Mouse (Mus musculus) forebrain, embryonic 15.5 days (tissue): ENCODE data around the gene Ormdl1. TPM values are rescaled to one million over a fixed set of nuclear protein-coding genes. Genes with fewer than 3 reads are reported as not detected.
A peak's percentile ranks its signal among the peaks of the same experiment; 100 is the strongest.
"Not testable (repeated sequence)": the region's sequence is repeated elsewhere in the genome, so short reads cannot be mapped to it uniquely, and the experiment has no call there.

Experiments used
- ATAC-seq: fragments of 200-750 bp; cut with Nextera tagmentation; replicated peaks from 2 replicates; pipeline ENCODE4 v1.8.0; 2017; ENCODE audit warnings: mild to moderate bottlenecking, moderate TSS enrichment, moderate library complexity
- H3K27ac ChIP-seq: fragments of 300-500 bp; sonication (generic); replicated peaks from 2 replicates; pipeline ENCODE4 v1.5.1; 2015; ENCODE audit warnings: mild to moderate bottlenecking, inconsistent platforms
- H3K27me3 ChIP-seq: fragments of 300-500 bp; sonication (generic); 2 replicates; pipeline ENCODE4 v1.6.1; 2015; ENCODE audit warnings: inconsistent platforms
- H3K36me3 ChIP-seq: fragments of 300-500 bp; sonication (generic); 2 replicates; pipeline ENCODE4 v1.6.1; 2015; ENCODE audit warnings: mild to moderate bottlenecking, inconsistent platforms
- H3K4me1 ChIP-seq: fragments of 300-500 bp; sonication (generic); 2 replicates; pipeline ENCODE4 v1.6.1; 2015; ENCODE audit warnings: inconsistent platforms
- H3K4me2 ChIP-seq: fragments of 300-500 bp; sonication (generic); replicated peaks from 2 replicates; pipeline ENCODE4 v1.6.1; 2015; ENCODE audit warnings: mild to moderate bottlenecking, inconsistent platforms
- H3K4me3 ChIP-seq: fragments of 300-500 bp; sonication (generic); 2 replicates; pipeline ENCODE4 v1.5.1; 2015; ENCODE audit warnings: mild to moderate bottlenecking, inconsistent platforms
- H3K9ac ChIP-seq: fragments of 300-500 bp; sonication (generic); replicated peaks from 2 replicates; pipeline ENCODE4 v1.6.1; 2015; ENCODE audit warnings: mild to moderate bottlenecking, inconsistent platforms
- H3K9me3 ChIP-seq: fragments of 300-500 bp; sonication (generic); 2 replicates; pipeline ENCODE4 v1.6.1; 2016; ENCODE audit warnings: inconsistent platforms
- WGBS: fragments of 180-500 bp; shearing (Covaris S2); methylation state at CpG from one replicate; pipeline ENCODE4 v1.1.7; 2015; ENCODE audit warnings: mixed read lengths; 5-methylcytosine and 5-hydroxymethylcytosine counted together
- polyA plus RNA-seq: library from polyadenylated mRNA; unstranded; fragments of >200 nt; fragmentation: Nextera tagmentation; extraction: Ambion mirVana; gene quantifications from 2 replicates; pipeline ENCODE4 v1.2.1, GENCODE M21; 2015

Ormdl1 gene
- polyA plus RNA-seq, 1 experiment from 2014 or later = 56.5 TPM

DNA sequence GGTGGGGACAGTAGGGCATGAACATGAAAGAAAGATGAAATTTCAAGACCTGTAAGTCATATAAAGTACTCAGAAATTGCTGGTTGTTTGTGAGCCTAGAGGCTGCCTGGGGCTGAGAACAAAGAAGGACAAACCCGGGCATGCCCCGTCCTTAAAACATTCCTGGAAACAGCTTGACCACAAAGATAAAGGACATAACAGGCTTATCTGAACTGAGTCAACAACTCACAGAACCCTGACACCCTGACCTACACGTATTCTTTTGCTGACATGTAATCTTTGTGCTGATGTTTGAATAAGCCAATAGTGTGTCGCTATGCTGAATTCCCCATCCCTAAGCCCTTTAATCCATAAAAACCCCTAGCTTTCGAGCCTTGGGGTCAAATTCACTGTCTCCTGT, 36.6 kb downstream of the Ormdl1 start:
- H3K4me1 ChIP-seq, H3K9me3 ChIP-seq, ATAC-seq, H3K9ac ChIP-seq, H3K36me3 ChIP-seq, H3K27ac ChIP-seq, H3K4me3 ChIP-seq, H3K4me2 ChIP-seq, H3K27me3 ChIP-seq: not testable (repeated sequence)
- WGBS = 88% methylated on average over 5 of the region's 5 CpGs

GRCm38 (mm10) chr1:53335465-53335864, 38.6 kb downstream of the Ormdl1 start:
- no peak overlapping the region for H3K27ac ChIP-seq
- H3K9ac ChIP-seq = no peak overlapping the region
- peaks cover 3% of the 10 kb centered on the region; the same call in 1 of the 2 replicates for H3K36me3 ChIP-seq
- no peak overlapping the region for H3K4me3 ChIP-seq
- no peaks in the 10 kb centered on the region for H3K9me3 ChIP-seq
- no peak overlapping the region for H3K4me2 ChIP-seq
- no peaks in the 10 kb centered on the region for H3K4me1 ChIP-seq
- no peaks in the 10 kb centered on the region for H3K27me3 ChIP-seq
- ATAC-seq = no peak

- not testable (repeated sequence) for H3K4me3 ChIP-seq, H3K27me3 ChIP-seq, H3K4me1 ChIP-seq, H3K9ac ChIP-seq, ATAC-seq, H3K4me2 ChIP-seq, H3K27ac ChIP-seq
- 0 out of 2 replicates have a peak, but pooled peaks cover 11% of the 10 kb centered on the region for H3K9me3 ChIP-seq
- H3K36me3 ChIP-seq = peaks cover 21% of the 10 kb centered on the region
- 76% methylated on average over 2 of the region's 2 CpGs for WGBS
Observed at GRCm38 (mm10) chr1:53337403-53337802, 40.5 kb downstream of the Ormdl1 start.

DNA sequence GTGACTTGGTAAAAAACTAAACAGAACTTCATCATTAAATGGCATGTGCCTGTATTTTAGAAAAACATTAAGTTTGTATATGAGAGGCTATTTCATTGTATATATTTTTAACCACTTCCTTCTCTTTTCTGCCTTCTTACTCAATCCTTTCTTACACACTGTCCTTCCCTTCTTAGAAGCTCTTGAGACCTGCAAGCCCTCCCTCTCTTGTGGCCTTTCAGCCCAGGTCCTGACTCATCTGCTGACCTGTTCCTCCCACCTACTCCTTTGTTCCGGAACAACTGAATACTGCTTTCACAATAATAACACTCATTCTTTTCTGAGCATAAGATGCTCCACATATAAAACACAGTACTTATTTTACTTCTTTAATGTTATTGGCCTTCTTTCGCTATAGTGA, 44.2 kb downstream of the Ormdl1 start:
- Histone ChIP-seq H3K36me3 (peaks cover 50% of the 10 kb centered on the region), H3K4me2 (no peak overlapping the region), H3K27ac (no peak overlapping the region), H3K4me1 (no peaks in the 10 kb centered on the region), H3K27me3 (no peaks in the 10 kb centered on the region), H3K9ac (no peak overlapping the region), H3K9me3 (0 out of 2 replicates have a peak, but pooled peaks cover 11% of the 10 kb centered on the region), H3K4me3 (no peak overlapping the region)
- no peak for ATAC-seq
- WGBS = 100% methylated on average over 2 of the region's 2 CpGs

GRCm38 (mm10) chr1:53352327-53353261, 55.7 kb downstream of the Ormdl1 start, which contains the start of the genes Asdurf, Gm28551 and Asnsd1:
Gene Asdurf (minus strand): TSS chr1:53352619.
Gene Gm28551 (minus strand): TSS chr1:53352667.
Gene Asnsd1 (minus strand): TSS chr1:53352752.
- Histone ChIP-seq H3K4me3 (peak within 1 kb of the TSS; percentile 88), H3K4me1 (peaks cover 9% of the 10 kb centered on the region), H3K27ac (peak within 1 kb of the TSS; percentile 88), H3K4me2 (peak within 1 kb of the TSS; percentile 54), H3K9me3 (peaks cover 6% of the 10 kb centered on the region; the same call in 1 of the 2 replicates), H3K36me3 (peaks cover 17% of the 10 kb centered on the region), H3K27me3 (no peaks in the 10 kb centered on the region), H3K9ac (peak within 1 kb of the TSS; percentile 96)
- under 1% methylated on average over 43 of the region's 44 CpGs for WGBS
- peak; percentile 100 for ATAC-seq

DNA sequence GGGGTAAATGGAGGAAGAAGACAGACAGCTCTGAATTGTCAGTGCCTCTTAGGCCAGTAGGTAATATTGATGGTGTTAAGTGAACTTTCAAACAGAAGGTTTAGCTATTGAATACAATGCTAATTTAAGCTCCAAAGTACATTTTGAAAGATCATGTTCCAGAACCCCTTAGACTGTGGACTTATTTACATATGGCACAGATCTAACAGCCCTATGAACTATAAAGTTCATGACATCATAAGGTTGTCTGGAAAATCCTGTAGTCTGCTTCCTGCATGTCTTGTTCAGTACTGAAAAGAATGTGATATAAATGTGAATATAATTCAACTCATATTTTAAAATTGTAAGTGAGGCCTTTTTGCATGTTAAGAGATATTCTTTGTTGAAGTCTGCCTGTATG, 62.1 kb downstream of the Ormdl1 start:
- peaks cover 5% of the 10 kb centered on the region; the same call in 1 of the 2 replicates for H3K9me3 ChIP-seq
- H3K4me2 ChIP-seq = no peak overlapping the region
- H3K4me3 ChIP-seq = no peak overlapping the region
- H3K4me1 ChIP-seq = no peaks in the 10 kb centered on the region
- H3K27me3 ChIP-seq = no peaks in the 10 kb centered on the region
- no peak for ATAC-seq
- no peak overlapping the region for H3K27ac ChIP-seq
- H3K9ac ChIP-seq = no peak overlapping the region
- H3K36me3 ChIP-seq = no peaks in the 10 kb centered on the region

Other genes with a start within 250 kb of the Ormdl1 start
- gene Mstn, start 235.5 kb upstream of the Ormdl1 start, polyA plus RNA-seq = 0.52 and 0.66 TPM in 2 replicates
- gene 1700019A02Rik, start 109.5 kb upstream of the Ormdl1 start, polyA plus RNA-seq = not detected in 2 replicates
- 11.2 and 11.5 TPM in 2 replicates for gene Pms1, start 77 bp upstream of the Ormdl1 start, polyA plus RNA-seq
- gene Gm28778, start within 50 bp of the Ormdl1 start, polyA plus RNA-seq = not detected in 2 replicates
- 22.1 and 23.5 TPM in 2 replicates for gene Osgepl1, start 16.5 kb downstream of the Ormdl1 start, polyA plus RNA-seq
- gene Asdurf, start 55.5 kb downstream of the Ormdl1 start, polyA plus RNA-seq = 2.7 and 11.7 TPM in 2 replicates
- 1.8 and 2.0 TPM in 2 replicates for gene Gm28551, start 55.6 kb downstream of the Ormdl1 start, polyA plus RNA-seq
- gene Asnsd1, start 55.7 kb downstream of the Ormdl1 start, polyA plus RNA-seq = 57.7 and 59.0 TPM in 2 replicates